Mouse (Mus musculus): ENCODE results near the gene Cdk17.
A peak's percentile ranks its signal among the peaks of the same experiment; 100 is the strongest.
"Not testable (repeated sequence)": the region's sequence is repeated elsewhere in the genome, so short reads cannot be mapped to it uniquely, and the experiment has no call there.

Gene Cdk17

DNA sequence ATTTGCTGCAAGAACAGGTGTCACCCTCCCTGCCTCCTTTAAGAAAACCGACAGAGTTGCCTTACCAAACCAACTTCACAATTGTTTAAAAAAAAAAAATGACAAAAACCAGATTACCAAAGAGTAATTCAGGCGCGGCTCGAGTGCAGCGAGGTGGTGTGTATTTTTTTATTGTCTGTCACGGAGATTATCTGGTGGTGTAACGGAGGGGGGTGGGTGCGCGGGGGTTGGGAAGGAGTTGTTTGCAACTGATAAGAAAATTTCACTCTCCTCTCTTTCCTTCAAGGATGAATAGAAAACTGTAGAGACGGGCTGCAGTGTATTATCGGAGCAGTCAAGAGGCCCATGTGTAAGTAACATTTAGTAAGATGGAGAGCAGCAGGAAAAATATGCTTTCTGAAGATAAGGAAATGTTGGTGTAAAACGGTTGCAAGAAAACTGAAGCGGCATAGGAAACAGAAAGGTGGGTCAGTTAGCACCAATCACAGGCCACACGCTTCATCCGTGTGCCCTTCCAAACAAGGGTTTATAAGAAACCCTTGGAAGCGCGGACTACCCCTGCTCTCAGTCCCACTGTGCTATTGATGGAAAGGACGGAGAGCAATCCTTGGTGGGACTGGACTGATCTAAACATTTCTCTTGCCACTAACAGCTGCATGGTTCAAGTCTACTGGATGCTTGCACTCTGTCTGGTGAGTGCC, 17.2 kb upstream of the Cdk17 start:
- DNase-seq, result no peak

DNA sequence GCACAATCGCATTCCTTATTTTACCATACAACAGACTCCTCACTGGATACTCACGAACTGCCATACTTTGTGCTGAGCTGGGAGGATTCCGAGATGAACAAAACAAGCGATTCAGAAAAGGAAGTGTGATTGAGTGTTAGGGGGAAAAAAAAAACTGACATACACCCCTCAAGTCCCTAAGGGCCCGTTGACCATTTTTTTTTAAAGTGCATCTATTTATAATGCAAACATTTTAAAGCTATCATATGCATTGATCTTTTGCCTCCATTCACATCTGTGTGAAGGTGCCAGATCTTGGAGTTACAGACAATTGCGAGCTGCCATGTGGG, 16.7 kb upstream of the Cdk17 start:
- DNase-seq, result no peak

DNA sequence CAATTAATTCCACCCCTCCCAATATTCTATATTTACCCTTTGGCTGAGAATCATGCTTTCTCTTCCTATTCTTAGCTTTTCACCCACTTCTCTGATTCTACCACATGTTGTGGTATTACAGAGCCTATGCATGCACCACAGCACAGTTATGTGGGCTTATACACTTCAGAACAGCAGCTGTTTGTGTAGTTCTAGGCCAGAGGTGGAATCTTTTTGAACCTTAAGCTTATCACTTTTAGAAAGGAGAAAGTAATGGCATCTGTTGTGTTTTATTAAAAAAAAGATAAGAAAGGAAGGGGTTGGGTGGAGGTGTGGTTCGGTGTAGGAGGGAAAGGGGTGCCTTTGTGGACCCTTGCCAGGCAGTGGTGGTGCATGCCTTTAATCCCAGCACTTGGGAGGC, 16.1 kb upstream of the Cdk17 start:
- DNase-seq, result no peak

DNA sequence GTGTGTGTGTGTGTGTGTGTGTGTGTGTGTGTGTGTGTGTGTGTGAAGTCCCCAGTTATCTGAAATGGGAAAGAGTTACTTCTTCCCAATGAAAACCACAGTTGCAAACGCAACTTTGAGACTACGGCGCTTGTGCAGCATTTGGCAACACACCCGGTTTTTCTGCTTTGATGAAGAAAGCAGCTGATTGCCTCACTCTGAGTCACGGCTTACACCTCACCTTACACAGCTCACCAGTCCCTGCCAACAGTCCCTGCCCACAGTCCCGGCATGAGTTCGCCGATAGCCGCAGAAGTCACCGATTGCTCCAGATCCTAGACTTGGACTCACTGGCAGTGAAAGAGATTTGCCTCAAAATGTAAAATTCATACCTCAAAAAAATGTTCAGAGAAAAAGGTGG, 15.6 kb upstream of the Cdk17 start:
- no peak for DNase-seq

DNA sequence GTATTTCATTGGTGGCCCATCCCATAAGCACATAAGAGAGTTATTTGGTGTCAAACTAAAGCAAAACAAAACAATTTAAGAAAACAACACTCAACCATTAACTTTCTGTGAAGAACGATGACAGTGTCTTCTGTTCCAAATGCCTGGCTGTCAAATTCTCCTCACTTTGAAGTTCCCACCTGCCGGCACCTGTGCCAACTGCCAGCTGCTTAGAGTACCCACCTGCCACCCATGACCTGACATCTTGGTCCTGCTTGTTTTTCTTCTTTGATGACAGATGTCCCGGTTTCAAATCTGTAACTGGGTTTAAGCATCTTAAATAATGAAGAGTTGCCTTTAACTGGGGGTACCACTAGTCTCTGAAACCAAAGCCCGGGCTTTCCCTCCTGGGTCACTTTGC, 14.1 kb upstream of the Cdk17 start:
- DNase-seq, result no peak

DNA sequence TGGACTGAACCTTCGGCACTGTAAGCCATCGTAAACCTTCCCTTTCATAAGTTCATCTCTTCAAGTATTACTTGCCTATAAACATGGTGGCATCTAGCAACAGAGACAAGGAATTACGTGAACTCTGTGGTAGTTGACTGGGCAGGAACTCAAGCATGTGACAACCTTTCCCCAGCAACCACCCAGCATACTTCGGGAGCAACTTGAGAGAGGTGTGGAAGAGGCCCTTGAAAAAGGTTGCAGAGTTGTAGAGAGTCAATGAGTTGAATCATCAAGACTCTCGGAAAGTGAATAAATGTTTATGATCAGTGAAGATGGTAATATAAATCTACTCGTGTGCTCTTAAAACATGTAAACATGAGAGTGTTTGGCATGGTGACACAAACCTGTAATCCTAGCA, 13.0 kb upstream of the Cdk17 start:
- DNase-seq, result no peak

DNA sequence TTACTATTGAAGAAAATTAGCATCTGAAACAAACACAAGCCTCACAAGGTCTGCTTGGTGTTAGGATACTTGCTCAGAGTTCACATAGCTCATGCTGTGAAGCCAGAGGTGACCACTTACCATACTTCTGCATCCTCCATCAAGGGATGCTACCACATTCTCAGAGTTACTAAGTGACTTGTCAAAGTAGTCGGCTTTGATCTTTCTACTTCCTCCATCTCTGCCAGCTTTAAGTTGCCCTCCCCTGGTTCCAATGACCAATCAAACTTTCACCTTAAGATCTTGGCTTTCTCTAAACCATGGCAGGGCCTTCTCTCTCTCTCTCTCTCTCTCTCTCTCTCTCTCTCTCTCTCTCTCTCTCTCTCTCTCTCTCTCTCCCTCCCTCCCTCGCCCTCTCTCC, 11.1 kb upstream of the Cdk17 start:
- DNase-seq, result no peak

DNA sequence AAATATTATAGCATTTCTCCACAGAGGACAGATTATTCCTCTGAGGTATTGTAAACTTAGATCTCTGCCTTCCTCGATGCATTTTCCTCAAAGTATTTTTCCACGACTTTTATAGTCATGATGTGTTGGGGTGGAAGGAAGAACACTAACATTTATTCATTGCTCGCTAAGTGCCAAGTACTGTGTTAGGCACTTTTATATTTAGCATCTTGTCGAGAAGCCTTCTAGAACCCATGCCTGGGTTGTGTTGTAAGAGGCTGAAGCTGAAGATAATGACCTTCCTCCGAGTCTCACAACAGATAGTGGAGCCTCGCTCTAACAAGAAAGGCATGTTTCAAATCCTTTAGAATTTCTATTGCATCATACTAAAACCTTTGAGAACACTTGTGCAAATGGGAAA, 8.9 kb upstream of the Cdk17 start:
- no peak for DNase-seq

DNA sequence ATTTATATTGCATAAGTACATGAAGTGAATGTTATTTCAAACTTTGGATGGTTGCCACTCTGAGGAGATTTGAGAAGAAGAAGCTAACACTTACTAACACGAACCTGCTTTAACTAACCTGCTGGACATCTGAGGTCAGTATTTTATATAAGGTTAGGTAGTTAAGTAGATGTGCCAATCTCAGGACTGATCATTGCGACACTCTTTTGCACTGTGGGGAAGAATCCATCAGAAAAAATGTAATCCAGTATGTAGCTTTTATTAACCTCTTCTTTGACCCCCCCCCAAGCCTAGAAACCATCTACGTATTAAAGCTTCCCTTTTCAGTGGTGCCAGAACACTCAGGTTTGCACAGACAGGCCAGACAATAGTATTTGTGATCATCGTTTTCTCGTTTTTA, 8.0 kb upstream of the Cdk17 start:
- no peak for DNase-seq

DNA sequence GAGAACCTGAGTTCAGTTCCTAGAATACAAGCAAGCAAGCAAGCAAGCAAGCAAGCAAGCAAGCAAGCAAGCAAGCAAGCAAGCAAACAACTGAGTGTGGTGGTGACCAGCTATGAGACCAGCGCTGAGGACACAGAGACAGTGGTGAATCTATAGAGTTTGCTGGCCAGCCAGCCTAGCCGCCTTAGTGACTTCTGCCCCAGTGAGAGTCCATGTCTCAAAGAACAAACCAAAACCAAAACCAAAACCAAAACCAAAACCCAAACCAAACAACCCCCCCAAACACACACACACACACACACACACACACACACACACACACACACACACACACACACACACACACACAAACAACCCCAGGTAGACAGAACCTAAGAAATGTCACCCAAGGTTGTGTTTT, 7.3 kb upstream of the Cdk17 start:
- DNase-seq, result not testable (repeated sequence)

DNA sequence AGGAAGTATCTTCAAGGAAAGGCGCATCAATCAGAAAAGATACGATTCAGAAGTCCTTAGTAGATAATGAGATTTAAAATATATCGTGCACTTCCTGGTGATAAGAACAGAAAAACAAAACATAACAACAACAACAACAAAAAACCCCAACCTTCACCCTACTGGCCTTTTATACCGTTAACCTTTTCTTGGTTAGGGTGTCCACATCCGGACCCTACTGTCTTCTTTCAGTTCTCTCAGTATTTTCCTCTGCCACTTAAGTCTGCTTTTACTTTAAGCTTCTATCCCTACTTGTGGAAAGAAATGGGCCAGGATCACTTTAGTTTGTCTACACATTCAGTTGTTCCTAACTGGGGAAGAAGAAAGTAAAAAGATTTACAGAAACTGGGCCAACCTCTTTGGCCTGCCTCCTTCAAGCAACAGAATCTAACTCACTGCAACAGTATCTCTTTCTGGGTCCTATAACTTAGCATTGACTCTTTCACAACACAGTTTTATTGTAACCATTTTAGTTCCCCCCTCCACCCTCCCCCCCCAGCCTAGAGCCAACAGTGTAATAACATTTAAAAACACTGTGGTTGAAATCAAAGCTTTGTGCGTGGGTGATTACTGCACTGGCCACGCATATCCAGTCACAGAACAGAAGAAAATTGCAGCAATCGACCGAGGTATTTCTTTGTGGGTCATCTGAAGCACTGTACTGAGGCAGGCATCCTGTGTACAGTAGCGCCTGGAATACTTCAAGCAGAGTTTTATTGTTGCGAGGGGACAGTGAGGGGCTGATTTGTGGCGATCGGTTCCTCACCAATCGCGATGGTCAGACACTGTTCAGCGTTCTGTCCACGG, 801 bp upstream of the Cdk17 start:
- DNase-seq, result no peak

DNA sequence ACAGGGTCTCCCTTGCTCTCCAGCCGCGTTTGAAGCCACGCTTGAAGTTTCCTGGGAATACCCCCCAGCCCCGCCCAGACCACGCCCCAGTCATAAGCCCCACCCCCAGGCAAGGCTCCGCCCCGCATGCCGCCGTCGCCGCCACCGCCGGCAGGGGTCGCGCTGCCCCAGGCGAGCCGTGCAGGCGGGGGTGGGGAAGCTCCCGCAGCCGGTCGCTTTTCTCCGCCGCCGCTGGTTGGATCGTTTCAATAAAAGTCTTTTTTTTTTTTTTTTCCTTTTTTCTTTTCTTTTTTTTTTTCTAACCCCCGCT, 223 bp upstream of the Cdk17 start:
- DNase-seq, result peak; percentile 82

DNA sequence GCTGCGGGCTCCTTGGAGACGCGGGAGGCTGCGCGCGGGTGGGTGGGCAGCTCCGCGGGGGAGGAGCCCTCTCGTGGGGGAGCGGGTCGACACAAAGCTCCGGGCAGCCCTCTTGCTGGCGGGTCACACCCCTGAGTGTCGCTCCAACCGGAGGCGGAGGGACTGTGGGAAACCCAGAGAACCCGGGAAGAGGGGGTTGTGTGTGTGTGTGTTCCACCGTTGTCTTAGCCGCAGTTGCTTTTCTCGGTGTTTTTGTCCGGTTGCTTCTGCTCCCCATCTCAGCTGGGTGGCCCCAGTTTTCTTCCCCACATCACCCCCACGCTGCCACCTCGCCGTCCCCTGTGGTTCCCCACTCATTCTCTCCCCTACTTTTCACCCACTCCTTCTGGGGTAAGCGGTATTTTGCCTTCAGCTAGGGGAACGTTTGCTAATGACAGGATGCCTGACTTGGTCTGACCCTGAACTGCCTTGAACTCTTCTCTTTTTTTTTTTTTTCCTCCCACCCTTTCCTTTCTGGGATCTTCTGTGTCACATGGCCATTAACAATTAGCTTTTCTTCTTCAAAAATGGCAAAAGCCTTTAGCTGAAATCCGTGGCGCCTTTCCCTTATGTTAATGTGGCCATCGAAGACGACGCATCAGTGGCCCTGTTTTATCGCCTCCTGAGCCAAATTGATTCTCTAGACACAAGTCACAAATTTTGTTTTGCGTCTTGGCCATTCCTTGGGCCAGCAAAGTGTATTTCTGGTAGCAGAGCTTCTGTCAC, 1.0 kb downstream of the Cdk17 start:
- peak; percentile 60 for DNase-seq

DNA sequence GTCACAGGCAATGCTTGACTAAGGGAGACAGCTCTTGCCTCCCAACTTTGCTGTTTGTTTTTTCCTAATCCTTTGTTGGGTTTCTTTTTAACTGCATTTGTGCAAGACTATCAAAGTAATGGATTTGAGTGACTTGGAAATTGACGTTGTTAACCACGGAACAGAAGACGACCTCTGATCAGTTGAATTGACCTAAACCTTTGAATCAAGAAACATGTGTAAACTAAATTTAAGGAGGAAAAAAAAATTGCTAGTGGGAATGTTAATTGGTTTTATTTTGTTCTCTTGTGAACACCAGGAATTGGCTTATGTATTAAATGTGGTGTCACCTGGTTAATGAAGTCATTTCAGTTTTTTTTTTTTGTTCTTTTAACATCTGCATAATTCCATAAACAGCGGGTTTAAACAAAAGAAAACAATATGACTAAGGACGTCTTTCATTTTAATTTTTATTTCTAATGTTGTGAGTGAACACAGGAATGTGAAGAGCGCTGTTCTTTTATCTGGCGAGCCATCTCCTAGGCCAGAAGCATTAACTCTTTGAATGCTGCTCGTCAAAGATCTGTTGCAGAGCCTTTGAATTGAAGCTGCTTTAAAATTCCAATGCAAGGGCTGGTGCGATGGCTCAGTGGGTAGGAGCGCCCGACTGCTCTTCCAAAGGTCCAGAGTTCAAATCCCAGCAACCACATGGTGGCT, 1.7 kb downstream of the Cdk17 start:
- DNase-seq, result no peak

DNA sequence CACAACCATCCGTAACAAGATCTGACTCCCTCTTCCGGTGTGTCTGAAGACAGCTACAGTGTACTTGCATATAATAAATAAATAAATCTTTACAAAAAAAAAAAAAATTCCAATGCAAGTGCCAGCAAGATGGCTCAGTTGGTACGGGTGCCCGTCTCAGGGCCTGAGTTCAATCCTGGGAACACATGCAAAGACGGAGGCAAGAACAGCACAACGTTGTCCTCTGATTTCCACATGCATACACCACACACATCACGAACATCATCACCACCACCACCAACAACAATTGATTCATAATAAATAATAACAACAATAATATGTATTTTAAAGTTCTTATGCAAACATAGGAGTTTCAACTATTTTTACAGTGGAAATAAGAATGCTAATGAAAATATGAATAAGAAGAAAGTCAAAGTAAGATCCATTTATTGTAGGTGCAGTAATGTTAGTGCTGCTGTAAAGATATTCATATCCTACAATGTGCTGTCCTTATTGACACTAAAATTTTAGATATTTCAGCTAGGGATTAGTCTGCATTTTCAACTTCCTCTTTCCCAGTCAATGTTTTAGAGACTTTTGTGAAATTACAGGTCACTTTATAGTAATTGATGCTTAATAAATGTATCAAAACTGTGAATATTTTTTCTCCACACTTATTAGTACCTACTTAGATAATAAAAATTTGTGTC, 2.4 kb downstream of the Cdk17 start:
- no peak for DNase-seq

DNA sequence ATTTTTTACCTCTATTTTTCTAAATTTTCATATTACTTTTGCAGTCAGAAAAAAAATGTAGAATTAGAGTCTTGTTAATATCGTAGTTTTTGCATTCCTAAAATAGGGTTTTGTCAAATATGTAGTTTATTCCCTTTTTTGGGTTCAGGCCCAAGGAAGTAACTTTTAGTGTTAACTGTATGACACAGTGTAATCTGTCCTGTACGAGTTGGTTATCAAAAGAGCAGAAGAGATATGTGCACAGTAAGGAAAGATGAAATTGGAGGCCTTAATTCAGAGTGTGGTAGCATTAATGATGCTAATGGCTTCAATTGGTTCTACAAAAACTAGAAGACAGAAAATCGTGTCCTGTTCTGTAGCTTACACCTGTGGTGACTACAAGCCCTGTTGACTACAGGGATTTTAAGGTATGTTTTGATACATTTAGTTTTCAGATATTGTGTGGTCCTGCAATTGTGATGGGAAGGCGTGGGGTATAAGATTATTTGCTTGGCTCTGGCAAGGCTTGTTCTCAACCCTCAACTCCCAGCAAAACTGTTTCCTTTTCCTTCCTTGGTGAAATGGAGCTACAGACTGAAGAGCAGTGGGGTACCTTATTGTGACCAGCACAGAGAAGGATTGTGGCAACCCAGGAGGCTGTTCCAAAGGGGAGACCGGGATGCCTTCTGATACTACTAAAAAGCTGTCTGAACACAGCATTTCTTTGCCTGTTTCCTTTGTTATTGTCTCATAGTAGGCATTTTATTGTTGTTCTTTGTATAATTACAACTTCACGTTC, 3.2 kb downstream of the Cdk17 start:
- no peak for DNase-seq

DNA sequence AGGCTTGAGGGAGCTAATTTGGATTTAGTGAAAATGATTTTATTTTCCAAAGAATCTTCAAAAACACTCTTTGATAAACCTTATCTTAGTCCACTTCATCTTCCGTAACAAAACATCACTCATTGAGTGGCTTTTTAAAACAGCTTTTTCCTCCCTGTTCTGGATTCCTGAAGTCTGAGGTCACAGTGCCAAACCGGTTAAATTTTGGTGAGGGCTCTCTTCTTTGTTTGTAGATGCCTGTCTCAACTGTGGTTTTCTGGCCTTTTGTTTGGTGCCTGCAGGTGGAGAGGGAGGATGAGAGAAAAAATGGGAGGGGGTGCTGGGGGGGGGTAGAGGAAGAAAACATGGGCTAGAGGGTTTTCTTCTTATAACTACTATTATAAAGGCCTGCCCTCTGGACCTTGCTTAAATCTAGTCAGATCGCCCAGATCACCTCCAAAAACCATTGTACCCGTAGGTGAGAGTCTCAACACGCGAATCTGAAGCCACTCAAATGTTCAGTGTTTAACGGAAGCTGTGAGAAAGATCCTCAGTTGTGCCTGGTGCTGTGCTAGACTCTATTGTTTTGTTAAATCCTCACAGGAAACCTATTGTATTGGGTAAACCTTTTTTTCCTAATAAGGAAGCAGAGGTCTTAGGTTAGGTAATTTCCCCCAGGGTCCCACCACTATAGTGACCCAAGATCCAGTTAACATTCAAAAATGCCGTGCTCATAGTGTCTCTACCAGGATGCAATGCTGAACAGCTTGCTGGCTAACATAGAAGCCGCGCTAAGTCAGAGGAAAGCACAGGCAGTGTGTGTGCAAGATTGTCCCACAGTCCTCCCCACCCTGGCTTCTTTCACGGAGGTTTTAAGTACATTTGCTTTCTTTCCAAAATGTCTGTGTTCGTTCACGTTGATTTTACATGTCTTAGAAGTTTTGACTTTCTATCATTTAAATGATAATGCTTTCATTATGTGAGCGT, 5.0 kb downstream of the Cdk17 start:
- DNase-seq, result no peak

DNA sequence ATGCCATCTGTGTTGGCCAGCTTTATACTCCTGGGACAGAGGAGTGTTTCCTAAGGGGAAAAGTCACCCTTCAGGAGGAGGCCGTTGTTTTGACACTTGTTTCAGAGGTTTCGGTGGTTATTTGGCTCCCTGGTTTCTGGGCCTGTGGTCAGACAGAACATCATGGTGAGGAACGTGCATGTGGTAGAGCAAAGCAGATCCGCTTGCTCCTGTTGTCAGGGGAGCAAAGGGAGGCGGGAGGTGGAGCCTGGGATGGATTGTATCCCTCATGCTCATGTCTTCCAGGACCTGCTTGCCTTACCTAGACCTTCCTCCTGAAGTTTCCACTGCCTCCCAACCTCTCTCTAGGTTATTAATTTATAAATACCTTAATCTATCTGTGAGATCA, 5.7 kb downstream of the Cdk17 start:
- peak; percentile 43 for DNase-seq

DNA sequence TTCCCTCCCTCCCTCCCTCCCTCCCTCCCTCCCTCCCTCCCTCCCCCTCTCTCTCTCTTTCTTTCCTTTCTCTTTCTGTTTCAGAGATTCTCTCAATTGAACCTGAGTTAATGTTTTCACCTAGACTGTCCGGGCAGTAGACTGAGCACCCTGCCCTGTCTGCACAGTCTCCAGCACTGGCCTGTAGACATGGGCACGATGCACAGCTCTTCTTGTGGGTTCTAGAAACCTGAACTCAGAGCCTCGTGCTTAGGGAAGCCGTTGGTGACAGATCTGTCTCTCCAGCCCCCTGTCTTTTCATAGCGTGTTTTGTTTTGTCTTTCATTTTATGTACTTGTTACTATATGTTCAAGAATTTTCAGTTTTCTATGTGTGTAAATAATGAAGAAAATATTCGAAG, 6.6 kb downstream of the Cdk17 start:
- DNase-seq, result no peak

DNA sequence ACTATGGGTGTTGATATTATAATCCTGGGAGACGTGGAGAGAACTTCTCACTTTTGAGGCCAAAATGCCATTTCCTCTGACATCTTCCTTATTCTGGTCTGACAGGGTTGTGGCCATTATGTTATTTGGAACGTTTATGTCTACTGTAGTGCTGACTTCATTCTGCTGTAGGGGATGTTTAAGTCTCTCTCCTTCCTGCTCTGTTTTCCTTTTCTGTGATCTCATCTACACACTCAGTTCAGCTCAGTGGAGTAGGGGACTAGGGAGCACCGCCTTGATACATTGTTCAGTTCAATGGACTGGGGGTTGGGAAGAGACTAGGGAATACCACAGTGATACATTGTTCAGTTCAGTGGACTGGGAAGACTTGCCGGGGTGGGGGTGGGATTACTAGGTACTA, 7.4 kb downstream of the Cdk17 start:
- no peak for DNase-seq

All from cerebellum, adult 8-10 months (tissue).